Mouse (Mus musculus): Measurements from ENCODE around the gene Cacybp. TPM values are rescaled to one million over a fixed set of nuclear protein-coding genes. Genes with fewer than 3 reads are reported as not detected.

Cacybp gene
- total RNA-seq, 2 experiments from 2014 or later, result 52.5 to 58.9 TPM

Other genes with a start within 250 kb of the Cacybp start
- gene 4930523C07Rik, start 168.5 kb downstream of the Cacybp start, total RNA-seq (2021), result 10 to 100 TPM; 28.8 to 32.4 TPM
- gene Tnn, start 59.3 kb downstream of the Cacybp start, total RNA-seq (2021), result under 1 TPM; 0.05 to 0.07 TPM
- 10 to 100 TPM; 88.8 to 98.5 TPM for gene Mrps14, start 17.7 kb downstream of the Cacybp start, total RNA-seq (2021)

All from heart, postnatal 14 days (tissue).